Mouse (Mus musculus): Measurements from ENCODE around the gene Gm37240. TPM values are rescaled to one million over a fixed set of nuclear protein-coding genes. Genes with fewer than 3 reads are reported as not detected.

The Gm37240 gene
- polyA plus RNA-seq, 1 experiment from 2014 or later, result 0.52 TPM

GRCm38 (mm10) chr3:85691134-85691533 is 196.2 kb downstream of the Gm37240 start:
- H3K9me3 ChIP-seq (replicated peaks), result no peaks in the 10 kb centered on the region
- no peak overlapping the region for H3K4me2 ChIP-seq
- no peak overlapping the region for H3K27ac ChIP-seq
- 60% methylated on average over 4 of the region's 4 CpGs for WGBS (ENCODE audit: insufficient replicate concordance)
- H3K4me1 ChIP-seq, result no peaks in the 10 kb centered on the region
- no peak for ATAC-seq
- no peak overlapping the region for H3K9ac ChIP-seq
- H3K27me3 ChIP-seq (replicated peaks), result peaks cover 6% of the 10 kb centered on the region; the same call in 1 of the 2 replicates
- no peak overlapping the region for H3K4me3 ChIP-seq
- H3K36me3 ChIP-seq, result no peaks in the 10 kb centered on the region

- ATAC-seq, result no peak
- Histone ChIP-seq H3K4me3 (no peak overlapping the region), H3K27me3 (replicated peaks) (peaks cover 6% of the 10 kb centered on the region; the same call in 1 of the 2 replicates), H3K9me3 (replicated peaks) (no peaks in the 10 kb centered on the region), H3K9ac (no peak overlapping the region), H3K4me2 (no peak overlapping the region), H3K36me3 (no peaks in the 10 kb centered on the region), H3K27ac (no peak overlapping the region), H3K4me1 (no peaks in the 10 kb centered on the region)
- WGBS (ENCODE audit: insufficient replicate concordance), result 76% methylated on average over 14 of the region's 14 CpGs
Measured at GRCm38 (mm10) chr3:85688341-85688740, 199.0 kb downstream of the Gm37240 start.

GRCm38 (mm10) chr3:85685271-85685670 is 202.0 kb downstream of the Gm37240 start:
- Histone ChIP-seq H3K4me2 (no peak overlapping the region), H3K27ac (no peak overlapping the region), H3K4me3 (no peak overlapping the region), H3K36me3 (no peaks in the 10 kb centered on the region), H3K9ac (no peak overlapping the region), H3K9me3 (replicated peaks) (no peaks in the 10 kb centered on the region), H3K27me3 (replicated peaks) (peaks cover 6% of the 10 kb centered on the region; the same call in 1 of the 2 replicates), H3K4me1 (peaks cover 5% of the 10 kb centered on the region; the same call in 1 of the 2 replicates)
- ATAC-seq, result no peak
- WGBS (ENCODE audit: insufficient replicate concordance), result 72% methylated on average over 8 of the region's 8 CpGs

- ATAC-seq, result no peak
- Histone ChIP-seq H3K9ac (no peak overlapping the region), H3K4me1 (peaks cover 15% of the 10 kb centered on the region), H3K27me3 (replicated peaks) (peaks cover 4% of the 10 kb centered on the region; the same call in 1 of the 2 replicates), H3K27ac (no peak overlapping the region), H3K4me2 (no peak overlapping the region), H3K4me3 (no peak overlapping the region), H3K9me3 (replicated peaks) (no peaks in the 10 kb centered on the region), H3K36me3 (no peaks in the 10 kb centered on the region)
- 75% methylated on average over 5 of the region's 5 CpGs for WGBS (ENCODE audit: insufficient replicate concordance)
Measured at GRCm38 (mm10) chr3:85683618-85684017, 203.7 kb downstream of the Gm37240 start.

GRCm38 (mm10) chr3:85681136-85681535 is 206.2 kb downstream of the Gm37240 start:
- no peak for ATAC-seq
- no peak overlapping the region for H3K9ac ChIP-seq
- peaks cover 16% of the 10 kb centered on the region; the same call in 1 of the 2 replicates for H3K27me3 ChIP-seq (replicated peaks)
- 74% methylated on average over 7 of the region's 7 CpGs for WGBS (ENCODE audit: insufficient replicate concordance)
- H3K4me1 ChIP-seq, result peaks cover 15% of the 10 kb centered on the region
- H3K36me3 ChIP-seq, result no peaks in the 10 kb centered on the region
- H3K4me2 ChIP-seq, result no peak overlapping the region
- no peaks in the 10 kb centered on the region for H3K9me3 ChIP-seq (replicated peaks)
- no peak overlapping the region for H3K27ac ChIP-seq
- H3K4me3 ChIP-seq, result no peak overlapping the region

- Histone ChIP-seq H3K9ac (no peak overlapping the region), H3K36me3 (no peaks in the 10 kb centered on the region)
Measured at GRCm38 (mm10) chr3:85679960-85680359, 207.4 kb downstream of the Gm37240 start.

GRCm38 (mm10) chr3:85679312-85679933 is 207.9 kb downstream of the Gm37240 start:
- peaks cover 15% of the 10 kb centered on the region for H3K4me1 ChIP-seq
- no peaks in the 10 kb centered on the region for H3K9me3 ChIP-seq (replicated peaks)
- H3K4me3 ChIP-seq, result no peak overlapping the region
- WGBS (ENCODE audit: insufficient replicate concordance), result 56% methylated on average over 8 of the region's 8 CpGs
- peak; percentile 78 for ATAC-seq
- peak overlapping the region; percentile 19; the same call in 1 of the 2 replicates for H3K9ac ChIP-seq
- H3K27ac ChIP-seq, result no peak overlapping the region
- no peaks in the 10 kb centered on the region for H3K36me3 ChIP-seq
- H3K27me3 ChIP-seq (replicated peaks), result peaks cover 17% of the 10 kb centered on the region; the same call in 1 of the 2 replicates
- H3K4me2 ChIP-seq, result peak overlapping the region; percentile 44

More at GRCm38 (mm10) chr3:85679960-85680359, 207.4 kb downstream of the Gm37240 start:
- Histone ChIP-seq H3K9me3 (replicated peaks) (no peaks in the 10 kb centered on the region), H3K27me3 (replicated peaks) (peaks cover 17% of the 10 kb centered on the region; the same call in 1 of the 2 replicates), H3K4me1 (peaks cover 15% of the 10 kb centered on the region), H3K27ac (no peak overlapping the region), H3K4me2 (peak overlapping the region; percentile 44), H3K4me3 (no peak overlapping the region)
- peak; percentile 70 for ATAC-seq
- 50% methylated on average over 5 of the region's 5 CpGs for WGBS (ENCODE audit: insufficient replicate concordance)

- Histone ChIP-seq H3K27ac (no peak overlapping the region), H3K4me2 (no peak overlapping the region), H3K36me3 (no peaks in the 10 kb centered on the region), H3K4me1 (peaks cover 15% of the 10 kb centered on the region), H3K9me3 (replicated peaks) (no peaks in the 10 kb centered on the region), H3K27me3 (replicated peaks) (peaks cover 17% of the 10 kb centered on the region; the same call in 1 of the 2 replicates), H3K4me3 (no peak overlapping the region), H3K9ac (no peak overlapping the region)
- no peak for ATAC-seq
- WGBS (ENCODE audit: insufficient replicate concordance), result 65% methylated on average over 3 of the region's 3 CpGs
Measured at GRCm38 (mm10) chr3:85677952-85678351, 209.4 kb downstream of the Gm37240 start.

GRCm38 (mm10) chr3:85677133-85677532 is 210.2 kb downstream of the Gm37240 start:
- H3K36me3 ChIP-seq, result no peaks in the 10 kb centered on the region
- no peak overlapping the region for H3K9ac ChIP-seq
- 67% methylated on average over 8 of the region's 8 CpGs for WGBS (ENCODE audit: insufficient replicate concordance)
- no peak overlapping the region for H3K27ac ChIP-seq
- peaks cover 15% of the 10 kb centered on the region for H3K4me1 ChIP-seq
- H3K4me3 ChIP-seq, result no peak overlapping the region
- H3K27me3 ChIP-seq (replicated peaks), result peaks cover 17% of the 10 kb centered on the region; the same call in 1 of the 2 replicates
- H3K9me3 ChIP-seq (replicated peaks), result no peaks in the 10 kb centered on the region
- ATAC-seq, result no peak
- no peak overlapping the region for H3K4me2 ChIP-seq

- Histone ChIP-seq H3K4me2 (no peak overlapping the region), H3K36me3 (no peaks in the 10 kb centered on the region), H3K27me3 (replicated peaks) (no peaks in the 10 kb centered on the region; the same call in 1 of the 2 replicates), H3K9me3 (replicated peaks) (no peaks in the 10 kb centered on the region), H3K9ac (no peak overlapping the region), H3K4me1 (no peaks in the 10 kb centered on the region), H3K27ac (no peak overlapping the region), H3K4me3 (no peak overlapping the region)
- no peak for ATAC-seq
- WGBS (ENCODE audit: insufficient replicate concordance), result 75% methylated on average over 6 of the region's 6 CpGs
Measured at GRCm38 (mm10) chr3:85669844-85670243, 217.5 kb downstream of the Gm37240 start.

GRCm38 (mm10) chr3:85667683-85668082 is 219.6 kb downstream of the Gm37240 start:
- no peak for ATAC-seq
- no peak overlapping the region for H3K9ac ChIP-seq
- 85% methylated on average over 6 of the region's 6 CpGs for WGBS (ENCODE audit: insufficient replicate concordance)
- H3K9me3 ChIP-seq (replicated peaks), result no peaks in the 10 kb centered on the region
- no peak overlapping the region for H3K4me2 ChIP-seq
- no peak overlapping the region for H3K27ac ChIP-seq
- no peaks in the 10 kb centered on the region for H3K36me3 ChIP-seq
- peaks cover 7% of the 10 kb centered on the region; the same call in 1 of the 2 replicates for H3K27me3 ChIP-seq (replicated peaks)
- no peak overlapping the region for H3K4me3 ChIP-seq
- H3K4me1 ChIP-seq, result no peaks in the 10 kb centered on the region

- 67% methylated on average over 12 of the region's 12 CpGs for WGBS (ENCODE audit: insufficient replicate concordance)
- H3K4me3 ChIP-seq, result no peak overlapping the region
- H3K27me3 ChIP-seq (replicated peaks), result peaks cover 7% of the 10 kb centered on the region; the same call in 1 of the 2 replicates
- H3K27ac ChIP-seq, result no peak overlapping the region
- no peak for ATAC-seq
- no peaks in the 10 kb centered on the region for H3K4me1 ChIP-seq
- H3K36me3 ChIP-seq, result no peaks in the 10 kb centered on the region
- H3K9me3 ChIP-seq (replicated peaks), result no peaks in the 10 kb centered on the region
- no peak overlapping the region for H3K4me2 ChIP-seq
- H3K9ac ChIP-seq, result no peak overlapping the region
Measured at GRCm38 (mm10) chr3:85666736-85667135, 220.6 kb downstream of the Gm37240 start.
